Mouse (Mus musculus) cerebellum, adult 2 months (tissue): ENCODE results near the gene Ranbp10.

ENCODE experiments used
- CTCF ChIP-seq: fragments of 200-500 bp; IDR thresholded peaks from 2 replicates; pipeline ENCODE4 v1.5.1; 2011; ENCODE audit warnings: low read depth, mild to moderate bottlenecking, control low read depth, low read length, moderate library complexity, borderline replicate concordance; ENCODE audit not compliant: insufficient read depth
- POLR2A ChIP-seq: fragments of 200-500 bp; IDR thresholded peaks from 2 replicates; pipeline ENCODE4 v1.6.1; 2011; ENCODE audit warnings: low read length, control low read depth, borderline replicate concordance; ENCODE audit not compliant: insufficient read depth

GRCm38 (mm10) chr8:105846678-105847077, 19.5 kb upstream of the Ranbp10 start:
- no peak for TF ChIP-seq POLR2A
- no peak for TF ChIP-seq CTCF
